Mouse (Mus musculus) heart, postnatal 0 days (tissue): Measurements from ENCODE around the gene Jak1. TPM values are rescaled to one million over a fixed set of nuclear protein-coding genes. Genes with fewer than 3 reads are reported as not detected.

ENCODE experiments used
- ATAC-seq: fragments of 200-750 bp; cut with Nextera tagmentation; 2 replicates; pipeline ENCODE4 v1.8.0; 2017; ENCODE audit warnings: low read depth, moderate number of reproducible peaks, moderate library complexity; ENCODE audit not compliant: insufficient read depth
- DNase-seq: peaks from one replicate; pipeline ENCODE4 v3.0.0-alpha.2; 2016; ENCODE audit warnings: low spot score
- H3K27ac ChIP-seq: fragments of 300-500 bp; sonication (generic); 2 replicates; pipeline ENCODE4 v1.5.1; 2014; ENCODE audit warnings: low read depth, mild to moderate bottlenecking
- H3K27me3 ChIP-seq: fragments of 300-500 bp; sonication (generic); 2 replicates; pipeline ENCODE4 v1.6.1; 2014; ENCODE audit warnings: low read length, mixed read lengths; ENCODE audit not compliant: control insufficient read depth, insufficient read depth
- H3K36me3 ChIP-seq: fragments of 300-500 bp; sonication (generic); replicated peaks from 2 replicates; pipeline ENCODE4 v1.6.1; 2014; ENCODE audit warnings: low read length, mixed read lengths; ENCODE audit not compliant: control insufficient read depth, insufficient read depth
- H3K4me1 ChIP-seq: fragments of 300-500 bp; sonication (generic); 2 replicates; pipeline ENCODE4 v1.6.1; 2014; ENCODE audit warnings: antibody characterized with exemption; ENCODE audit not compliant: control insufficient read depth, insufficient read depth
- H3K4me2 ChIP-seq: fragments of 300-500 bp; sonication (generic); 2 replicates; pipeline ENCODE4 v1.6.1; 2014; ENCODE audit warnings: low read depth, mild to moderate bottlenecking, low read length, moderate library complexity
- H3K4me3 ChIP-seq: fragments of 300-500 bp; sonication (generic); 2 replicates; pipeline ENCODE4 v1.5.1; 2014; ENCODE audit warnings: low read depth, low read length
- H3K9ac ChIP-seq: fragments of 300-500 bp; sonication (generic); replicated peaks from 2 replicates; pipeline ENCODE4 v1.6.1; 2014; ENCODE audit warnings: low read depth, low read length, mixed read lengths
- H3K9me3 ChIP-seq: fragments of 300-500 bp; sonication (generic); replicated peaks from 2 replicates; pipeline ENCODE4 v1.6.1; 2016; ENCODE audit warnings: low read length; ENCODE audit not compliant: control insufficient read depth
- CTCF ChIP-seq: IDR thresholded peaks from 2 replicates; pipeline ENCODE4 v1.5.1; 2016; ENCODE audit warnings: antibody characterized with exemption, control low read depth, low read depth
- EP300 ChIP-seq: IDR thresholded peaks from 2 replicates; pipeline ENCODE4 v1.6.1; 2016; ENCODE audit warnings: antibody characterized with exemption, low read depth
- WGBS: fragments of 180-500 bp; shearing (Covaris S2); extraction: QIAGEN DNeasy Blood & Tissue Kit; methylation state at CpG from one replicate; pipeline ENCODE4 v1.1.7; 2014; 5-methylcytosine and 5-hydroxymethylcytosine counted together
- polyA plus RNA-seq: library from polyadenylated mRNA; unstranded; fragments of >200 nt; fragmentation: Nextera tagmentation; extraction: Ambion mirVana; gene quantifications from 2 replicates; pipeline ENCODE4 v1.2.1, GENCODE M21; 2015
- total RNA-seq: library from RNA; depleted of rRNA; stranded (reverse); fragments of >200 nt; gene quantifications from 2 replicates; pipeline ENCODE4 v1.2.3, GENCODE M21; 2014; ENCODE audit warnings: low replicate concordance

Gene Jak1
- total and polyA plus RNA-seq, 2 experiments from 2014 or later: 44.2 to 63.4 TPM

DNA sequence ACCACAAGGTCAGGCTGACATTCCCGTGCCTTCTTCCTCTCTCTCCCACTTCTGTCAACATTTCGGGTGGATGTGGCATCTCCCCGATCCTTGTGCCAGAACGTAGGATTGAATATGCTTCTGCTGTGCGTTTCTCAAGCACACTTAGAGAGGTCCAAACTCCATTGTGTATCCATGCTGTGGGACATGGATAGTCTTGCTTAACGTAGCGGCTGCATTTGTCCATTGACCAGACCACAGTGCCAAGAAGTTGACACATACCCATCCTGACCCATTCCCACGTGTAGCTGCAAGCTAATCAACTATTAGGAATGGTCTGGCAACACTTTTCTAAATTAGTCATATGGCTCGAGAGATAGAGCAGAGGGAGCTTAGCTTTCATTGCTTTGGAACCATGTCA lies 40.0 kb upstream of the Jak1 start:
- no peak for DNase-seq
- Histone ChIP-seq H3K4me3 (no peak overlapping the region), H3K27me3 (no peaks in the 10 kb centered on the region), H3K9me3 (no peaks in the 10 kb centered on the region), H3K4me2 (peak overlapping the region; percentile 23; the same call in 1 of the 2 replicates), H3K27ac (no peak overlapping the region), H3K36me3 (no peaks in the 10 kb centered on the region), H3K4me1 (peaks cover 16% of the 10 kb centered on the region; the same call in 1 of the 2 replicates), H3K9ac (no peak overlapping the region)
- ATAC-seq: no peak
- WGBS: 50% methylated on average over 9 of the region's 9 CpGs
- TF ChIP-seq EP300 (no peak), CTCF (no peak)

DNA sequence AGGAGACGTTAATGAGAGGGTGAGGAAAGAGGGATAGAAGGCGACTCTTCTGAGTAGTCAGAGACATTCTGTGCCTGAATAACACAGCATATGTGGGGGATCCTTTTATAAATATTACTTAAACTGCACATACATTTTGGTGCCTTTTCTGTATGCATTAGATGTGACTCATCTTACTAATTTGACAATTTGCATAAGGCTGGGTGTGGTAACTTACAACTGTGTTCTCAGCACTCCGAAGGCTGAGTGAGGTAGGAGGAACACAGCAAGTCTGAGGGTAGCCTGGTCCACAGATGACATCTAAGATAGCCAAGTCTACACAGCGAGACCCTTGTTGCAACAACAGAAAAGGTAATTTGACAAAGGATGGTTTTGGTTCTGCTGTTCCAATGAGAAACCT lies 39.0 kb upstream of the Jak1 start:
- WGBS: 88% methylated on average over 4 of the region's 4 CpGs
- Histone ChIP-seq H3K9me3 (no peaks in the 10 kb centered on the region), H3K27me3 (no peaks in the 10 kb centered on the region), H3K27ac (no peak overlapping the region), H3K36me3 (no peaks in the 10 kb centered on the region), H3K4me3 (no peak overlapping the region), H3K9ac (no peak overlapping the region), H3K4me1 (peaks cover 16% of the 10 kb centered on the region; the same call in 1 of the 2 replicates), H3K4me2 (no peak overlapping the region)
- DNase-seq: no peak
- no peak for ATAC-seq
- no peak for TF ChIP-seq CTCF
- no peak for TF ChIP-seq EP300

DNA sequence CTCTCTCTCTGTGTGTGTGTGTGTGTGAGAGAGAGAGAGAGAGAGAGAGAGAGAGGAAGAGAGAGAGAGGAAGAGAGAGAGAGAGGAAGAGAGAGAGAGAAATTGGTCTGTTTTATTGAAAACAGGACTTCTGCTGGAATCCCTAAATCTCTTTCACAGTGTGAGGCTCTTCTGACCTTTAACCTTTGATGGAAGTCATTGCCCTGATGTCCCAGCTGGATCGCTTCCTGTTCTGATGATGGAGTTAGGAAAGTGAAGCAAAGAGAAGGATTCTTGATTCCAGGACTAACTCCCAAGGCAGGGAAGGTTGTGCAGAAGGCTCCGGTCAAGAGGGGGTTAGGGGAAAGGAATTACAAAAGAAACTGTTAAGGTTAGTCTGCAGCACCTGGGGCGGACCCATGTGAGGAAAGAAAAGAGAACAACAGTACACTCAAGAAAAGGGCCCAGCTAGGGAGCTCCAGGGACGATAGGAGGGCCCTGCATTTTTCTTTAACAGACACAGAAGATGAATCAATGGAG lies 35.4 kb upstream of the Jak1 start:
- Histone ChIP-seq H3K4me3 (no peak overlapping the region), H3K27me3 (no peaks in the 10 kb centered on the region), H3K4me2 (no peak overlapping the region), H3K27ac (no peak overlapping the region), H3K4me1 (peaks cover 12% of the 10 kb centered on the region; the same call in 1 of the 2 replicates), H3K9me3 (no peaks in the 10 kb centered on the region), H3K9ac (no peak overlapping the region), H3K36me3 (no peaks in the 10 kb centered on the region)
- WGBS: 84% methylated on average over 4 of the region's 4 CpGs
- no peak for ATAC-seq
- DNase-seq: no peak
- TF ChIP-seq CTCF: no peak
- no peak for TF ChIP-seq EP300

DNA sequence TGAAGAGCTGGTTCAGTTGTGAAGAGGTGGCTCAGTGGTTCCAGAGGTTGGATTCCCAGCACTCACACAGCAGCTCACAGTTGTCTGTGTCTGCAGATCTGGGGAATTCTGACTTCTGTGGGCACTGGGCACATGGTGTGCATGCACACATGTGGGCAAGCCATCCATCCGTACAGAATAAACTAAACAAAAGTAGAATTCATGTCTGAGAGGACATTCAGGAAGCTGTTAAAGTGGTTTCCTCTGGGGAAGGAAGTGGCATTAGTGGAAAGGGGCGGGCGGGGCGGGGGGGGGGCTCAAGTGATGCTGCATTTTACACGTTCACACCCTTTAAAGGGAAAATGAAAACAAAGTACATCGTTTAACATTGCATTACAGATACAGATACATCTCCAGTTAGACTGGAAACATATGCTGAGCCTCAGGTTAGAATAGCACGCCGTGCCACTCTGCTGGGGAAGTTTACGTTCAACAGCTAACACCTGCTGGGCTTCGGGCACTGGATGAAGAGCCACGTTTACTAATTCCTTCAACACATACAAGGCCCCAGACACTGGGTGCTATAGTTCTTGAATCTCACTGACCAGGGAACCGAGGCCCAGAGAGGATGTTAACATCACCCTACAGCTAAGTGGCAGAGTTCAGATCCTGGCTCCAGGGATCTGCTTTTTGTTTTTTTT lies 33.4 kb upstream of the Jak1 start:
- Histone ChIP-seq H3K4me1 (no peaks in the 10 kb centered on the region), H3K27ac (no peak overlapping the region), H3K27me3 (no peaks in the 10 kb centered on the region), H3K9me3 (no peaks in the 10 kb centered on the region), H3K36me3 (no peaks in the 10 kb centered on the region), H3K9ac (no peak overlapping the region), H3K4me2 (no peak overlapping the region), H3K4me3 (no peak overlapping the region)
- DNase-seq (no peak), ATAC-seq (no peak)
- WGBS: 69% methylated on average over 12 of the region's 12 CpGs
- TF ChIP-seq EP300 (no peak), CTCF (no peak)

DNA sequence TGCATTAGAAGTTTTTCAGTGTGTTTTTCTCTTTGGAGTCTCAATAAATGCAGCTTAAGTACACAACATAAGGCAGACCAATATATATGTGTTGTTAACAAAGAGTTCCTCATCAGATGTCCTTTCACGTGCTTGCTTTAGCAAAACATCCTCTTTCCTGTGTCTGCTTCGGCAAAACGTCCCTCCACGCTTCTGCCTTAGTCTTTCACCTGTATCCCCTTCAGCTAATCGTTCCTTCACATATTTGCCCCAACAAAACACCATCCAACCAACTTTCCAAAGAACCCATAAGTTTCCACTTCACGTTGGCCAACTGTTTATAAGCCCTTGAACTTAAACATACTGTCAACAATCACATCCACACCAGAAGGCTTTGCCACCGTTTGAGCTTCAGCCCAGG lies 31.8 kb upstream of the Jak1 start:
- 53% methylated on average over 7 of the region's 7 CpGs for WGBS
- ATAC-seq: no peak
- no peaks in the 10 kb centered on the region for H3K36me3 ChIP-seq
- no peak for DNase-seq
- H3K27me3 ChIP-seq: no peaks in the 10 kb centered on the region
- H3K27ac ChIP-seq: no peak overlapping the region
- H3K9me3 ChIP-seq: no peaks in the 10 kb centered on the region
- H3K4me3 ChIP-seq: no peak overlapping the region
- H3K4me1 ChIP-seq: 0 out of 2 replicates have a peak, but pooled peaks cover 11% of the 10 kb centered on the region
- no peak overlapping the region for H3K4me2 ChIP-seq
- no peak overlapping the region for H3K9ac ChIP-seq
- TF ChIP-seq CTCF (no peak), EP300 (no peak)

DNA sequence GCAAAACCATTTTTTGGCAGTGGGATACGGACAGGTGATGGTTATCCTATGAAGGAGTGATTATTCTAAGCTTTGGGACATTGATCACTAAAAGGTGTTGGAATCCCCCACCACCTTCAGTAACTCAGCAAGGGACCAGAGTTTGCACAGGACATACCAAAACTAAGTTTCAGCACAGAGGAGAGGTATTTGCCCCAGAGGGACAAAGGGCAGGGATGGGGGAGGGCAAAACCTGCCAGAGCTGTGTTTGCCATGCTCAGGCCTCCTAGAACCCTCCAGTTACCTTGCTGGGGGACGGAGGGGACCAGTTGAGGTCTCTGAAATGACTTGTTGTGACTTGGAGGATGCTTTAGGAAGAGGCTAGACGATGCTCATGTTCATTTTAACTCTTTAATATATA lies 30.7 kb upstream of the Jak1 start:
- TF ChIP-seq EP300: no peak
- no peak for TF ChIP-seq CTCF
- Histone ChIP-seq H3K36me3 (no peaks in the 10 kb centered on the region), H3K9me3 (no peaks in the 10 kb centered on the region), H3K4me3 (no peak overlapping the region), H3K4me1 (0 out of 2 replicates have a peak, but pooled peaks cover 12% of the 10 kb centered on the region), H3K4me2 (no peak overlapping the region), H3K27me3 (0 out of 2 replicates have a peak, but pooled peaks cover 3% of the 10 kb centered on the region), H3K27ac (no peak overlapping the region), H3K9ac (no peak overlapping the region)
- WGBS: 72% methylated on average over 3 of the region's 3 CpGs
- DNase-seq (no peak), ATAC-seq (no peak)
